Mouse (Mus musculus): ENCODE results near the gene Tpgs1.

The Tpgs1 gene

GRCm38 (mm10) chr10:79666493-79666892, 2.7 kb upstream of the Tpgs1 start:
- in situ Hi-C loops (cut with MboI; ENCODE audit: low sequenced_read_pairs), result no loop called here

- in situ Hi-C loops (cut with MboI; ENCODE audit: low sequenced_read_pairs), result no loop called here
Observed at GRCm38 (mm10) chr10:79668076-79668475, 1.1 kb upstream of the Tpgs1 start.

GRCm38 (mm10) chr10:79669576-79670057, 448 bp downstream of the Tpgs1 start:
- in situ Hi-C loops (cut with MboI; ENCODE audit: low sequenced_read_pairs), result no loop called here

- in situ Hi-C loops (cut with MboI; ENCODE audit: low sequenced_read_pairs), result no loop called here
Observed at GRCm38 (mm10) chr10:79670071-79670888, 1.1 kb downstream of the Tpgs1 start.

GRCm38 (mm10) chr10:79671396-79672087, 2.4 kb downstream of the Tpgs1 start:
- in situ Hi-C loops (cut with MboI; ENCODE audit: low sequenced_read_pairs), result no loop called here

GRCm38 (mm10) chr10:79672088-79672455, 2.9 kb downstream of the Tpgs1 start:
- in situ Hi-C loops (cut with MboI; ENCODE audit: low sequenced_read_pairs), result no loop called here

- in situ Hi-C loops (cut with MboI; ENCODE audit: low sequenced_read_pairs), result no loop called here
Observed at GRCm38 (mm10) chr10:79673054-79673453, 3.9 kb downstream of the Tpgs1 start.

- in situ Hi-C loops (cut with MboI; ENCODE audit: low sequenced_read_pairs), result no loop called here
Observed at GRCm38 (mm10) chr10:79675346-79676035, 6.3 kb downstream of the Tpgs1 start.

GRCm38 (mm10) chr10:79680606-79681495, 11.7 kb downstream of the Tpgs1 start:
- in situ Hi-C loops (cut with MboI; ENCODE audit: low sequenced_read_pairs), result no loop called here

- in situ Hi-C loops (cut with MboI; ENCODE audit: low sequenced_read_pairs), result no loop called here
Observed at GRCm38 (mm10) chr10:79681591-79682245, 12.5 kb downstream of the Tpgs1 start, which contains the start of gene Cdc34. TSS of gene Cdc34 (plus strand) at chr10:79682195.

GRCm38 (mm10) chr10:79682551-79682915, 13.4 kb downstream of the Tpgs1 start:
- in situ Hi-C loops (cut with MboI; ENCODE audit: low sequenced_read_pairs), result no loop called here

GRCm38 (mm10) chr10:79682916-79683582, 13.9 kb downstream of the Tpgs1 start:
- in situ Hi-C loops (cut with MboI; ENCODE audit: low sequenced_read_pairs), result no loop called here

- in situ Hi-C loops (cut with MboI; ENCODE audit: low sequenced_read_pairs), result no loop called here
Observed at GRCm38 (mm10) chr10:79683726-79684640, 14.8 kb downstream of the Tpgs1 start.

- in situ Hi-C loops (cut with MboI; ENCODE audit: low sequenced_read_pairs), result no loop called here
Observed at GRCm38 (mm10) chr10:79684770-79685600, 15.8 kb downstream of the Tpgs1 start.

GRCm38 (mm10) chr10:79686219-79686618, 17.1 kb downstream of the Tpgs1 start:
- in situ Hi-C loops (cut with MboI; ENCODE audit: low sequenced_read_pairs), result no loop called here

GRCm38 (mm10) chr10:79686691-79687090, 17.5 kb downstream of the Tpgs1 start:
- in situ Hi-C loops (cut with MboI; ENCODE audit: low sequenced_read_pairs), result no loop called here

GRCm38 (mm10) chr10:79687513-79687912, 18.3 kb downstream of the Tpgs1 start:
- in situ Hi-C loops (cut with MboI; ENCODE audit: low sequenced_read_pairs), result no loop called here

GRCm38 (mm10) chr10:79688720-79689119, 19.6 kb downstream of the Tpgs1 start, which contains the start of gene Gzmm:
TSS of gene Gzmm (plus strand) at chr10:79689020.
- in situ Hi-C loops (cut with MboI; ENCODE audit: low sequenced_read_pairs), result no loop called here

Measured in CH12F3 (cell line).